Mouse (Mus musculus) stomach, embryonic 16.5 days (tissue): ENCODE measurements around the gene Exosc10. TPM values are rescaled to one million over a fixed set of nuclear protein-coding genes. Genes with fewer than 3 reads are reported as not detected.

Experiments used
- ATAC-seq: fragments of 200-750 bp; cut with Nextera tagmentation; 2 replicates; pipeline ENCODE4 v1.8.0; 2017; ENCODE audit warnings: moderate number of reproducible peaks, moderate TSS enrichment; ENCODE audit not compliant: insufficient read depth, low FRiP score
- H3K27ac ChIP-seq: fragments of 300-500 bp; sonication (generic); 2 replicates; pipeline ENCODE4 v1.5.1; 2014; ENCODE audit warnings: low read length
- H3K27me3 ChIP-seq: fragments of 300-500 bp; sonication (generic); 2 replicates; pipeline ENCODE4 v1.6.1; 2014; ENCODE audit warnings: low read length, control low read depth, mixed read lengths; ENCODE audit not compliant: control insufficient read depth, insufficient read depth
- H3K36me3 ChIP-seq: fragments of 300-500 bp; sonication (generic); 2 replicates; pipeline ENCODE4 v1.6.1; 2014; ENCODE audit warnings: low read length; ENCODE audit not compliant: control insufficient read depth, insufficient read depth
- H3K4me1 ChIP-seq: fragments of 300-500 bp; sonication (generic); 2 replicates; pipeline ENCODE4 v1.6.1; 2014; ENCODE audit warnings: low read length, control low read depth, mixed read lengths; ENCODE audit not compliant: control insufficient read depth, insufficient read depth
- H3K4me2 ChIP-seq: fragments of 300-500 bp; sonication (generic); 2 replicates; pipeline ENCODE4 v1.6.1; 2014; ENCODE audit warnings: low read depth, low read length, mixed read lengths
- H3K4me3 ChIP-seq: fragments of 300-500 bp; sonication (generic); replicated peaks from 2 replicates; pipeline ENCODE4 v1.5.1; 2014; ENCODE audit warnings: mild to moderate bottlenecking, low read length
- H3K9ac ChIP-seq: fragments of 300-500 bp; sonication (generic); 2 replicates; pipeline ENCODE4 v1.6.1; 2014; ENCODE audit warnings: low read length
- H3K9me3 ChIP-seq: fragments of 300-500 bp; sonication (generic); replicated peaks from 2 replicates; pipeline ENCODE4 v1.6.1; 2016; ENCODE audit warnings: low read length, control low read depth; ENCODE audit not compliant: control insufficient read depth
- WGBS: fragments of 180-500 bp; shearing (Covaris S2); extraction: QIAGEN DNeasy Blood & Tissue Kit; methylation state at CpG from one replicate; pipeline ENCODE4 v1.1.7; 2014; 5-methylcytosine and 5-hydroxymethylcytosine counted together
- polyA plus RNA-seq: library from polyadenylated mRNA; unstranded; fragments of >200 nt; fragmentation: Nextera tagmentation; extraction: Ambion mirVana; gene quantifications from 2 replicates; pipeline ENCODE4 v1.2.1, GENCODE M21; 2015

The Exosc10 gene
- 76.3 and 77.1 TPM in 2 replicates for polyA plus RNA-seq

- Histone ChIP-seq H3K9ac (peak within 1 kb of the TSS; percentile 87), H3K36me3 (peaks cover 10% of the 10 kb centered on the region; the same call in 1 of the 2 replicates), H3K9me3 (no peaks in the 10 kb centered on the region), H3K27ac (peak within 1 kb of the TSS; percentile 84), H3K4me2 (peak within 1 kb of the TSS; percentile 76), H3K4me3 (peak within 1 kb of the TSS; percentile 61), H3K4me1 (peaks cover 6% of the 10 kb centered on the region), H3K27me3 (no peaks in the 10 kb centered on the region)
- ATAC-seq = peak; percentile 94
- WGBS = under 1% methylated on average over 63 of the region's 63 CpGs
These were observed at the start of gene Exosc10 for GRCm38 (mm10) chr4:148558297-148559000. Exosc10 (plus strand) TSS chr4:148558429.

GRCm38 (mm10) chr4:148509450-148510084 is 48.7 kb upstream of the Exosc10 start:
- Histone ChIP-seq H3K27me3 (no peaks in the 10 kb centered on the region), H3K4me3 (no peak overlapping the region), H3K9ac (no peak overlapping the region), H3K4me1 (no peaks in the 10 kb centered on the region), H3K27ac (no peak overlapping the region), H3K9me3 (no peaks in the 10 kb centered on the region), H3K4me2 (no peak overlapping the region), H3K36me3 (no peaks in the 10 kb centered on the region)
- WGBS = 81% methylated on average over 8 of the region's 8 CpGs
- no peak for ATAC-seq

GRCm38 (mm10) chr4:148510691-148511090 is 47.5 kb upstream of the Exosc10 start:
- no peak for ATAC-seq
- Histone ChIP-seq H3K9ac (no peak overlapping the region), H3K36me3 (0 out of 2 replicates have a peak, but pooled peaks cover 7% of the 10 kb centered on the region), H3K9me3 (no peaks in the 10 kb centered on the region), H3K27ac (no peak overlapping the region), H3K27me3 (no peaks in the 10 kb centered on the region), H3K4me3 (no peak overlapping the region), H3K4me2 (no peak overlapping the region), H3K4me1 (no peaks in the 10 kb centered on the region)
- WGBS = 78% methylated on average over 4 of the region's 4 CpGs

DNA sequence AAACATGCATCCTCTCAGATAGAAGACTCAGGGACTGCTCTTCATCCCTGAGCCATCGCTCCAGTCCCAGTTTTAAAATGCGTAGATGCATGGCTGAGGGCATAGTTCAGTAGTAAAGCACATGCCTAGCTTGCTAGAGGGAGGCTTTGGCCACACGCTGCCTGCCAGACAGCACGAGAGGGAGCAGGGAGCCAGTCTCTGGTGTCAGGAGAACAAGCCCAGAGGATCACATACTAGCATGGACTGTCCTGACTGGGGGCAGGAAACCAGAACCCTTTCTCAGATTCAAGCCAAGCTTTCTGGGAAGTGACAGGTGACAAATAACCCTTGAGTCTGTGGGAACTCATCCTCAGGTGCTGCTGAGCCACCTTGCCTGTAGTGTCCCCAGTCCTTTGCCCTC is 46.9 kb upstream of the Exosc10 start:
- Histone ChIP-seq H3K4me2 (no peak overlapping the region), H3K9ac (no peak overlapping the region), H3K4me1 (no peaks in the 10 kb centered on the region), H3K4me3 (no peak overlapping the region), H3K27me3 (no peaks in the 10 kb centered on the region), H3K36me3 (0 out of 2 replicates have a peak, but pooled peaks cover 7% of the 10 kb centered on the region), H3K9me3 (no peaks in the 10 kb centered on the region), H3K27ac (no peak overlapping the region)
- WGBS = 93% methylated on average over 4 of the region's 4 CpGs
- no peak for ATAC-seq

- H3K36me3 ChIP-seq = peaks cover 7% of the 10 kb centered on the region; the same call in 1 of the 2 replicates
- no peak overlapping the region for H3K9ac ChIP-seq
- ATAC-seq = no peak; the same call in 1 of the 2 replicates
- WGBS = 62% methylated on average over 6 of the region's 6 CpGs
- H3K9me3 ChIP-seq = no peaks in the 10 kb centered on the region
- H3K4me3 ChIP-seq = no peak overlapping the region
- H3K4me2 ChIP-seq = no peak overlapping the region
- H3K4me1 ChIP-seq = no peaks in the 10 kb centered on the region
- no peak overlapping the region for H3K27ac ChIP-seq
- no peaks in the 10 kb centered on the region for H3K27me3 ChIP-seq
These were observed 45.1 kb upstream of the Exosc10 start for GRCm38 (mm10) chr4:148513021-148513559.

DNA sequence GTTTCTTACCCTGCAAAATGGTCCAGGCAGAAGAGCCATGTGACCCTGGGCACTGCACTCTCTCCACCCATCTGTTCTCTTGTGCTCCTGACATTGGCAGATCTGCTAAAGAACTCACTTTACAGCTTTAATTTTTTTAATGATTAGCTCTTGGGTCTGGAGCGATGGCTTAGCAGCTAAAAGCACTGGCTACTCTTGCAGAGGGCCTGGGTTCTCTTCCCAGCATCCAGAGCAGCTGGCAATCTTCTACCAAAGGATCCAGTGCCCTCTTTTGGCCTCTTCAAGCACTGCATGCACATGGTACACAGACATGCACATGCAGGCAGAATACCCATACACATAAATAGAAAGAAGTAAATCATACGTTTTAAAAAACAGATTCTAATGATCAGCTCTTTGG is 42.9 kb upstream of the Exosc10 start:
- Histone ChIP-seq H3K36me3 (peaks cover 7% of the 10 kb centered on the region; the same call in 1 of the 2 replicates), H3K9ac (no peak overlapping the region), H3K9me3 (no peaks in the 10 kb centered on the region), H3K4me1 (no peaks in the 10 kb centered on the region), H3K4me2 (no peak overlapping the region), H3K4me3 (no peak overlapping the region), H3K27me3 (no peaks in the 10 kb centered on the region), H3K27ac (no peak overlapping the region)
- ATAC-seq = no peak
- 91% methylated on average over 2 of the region's 2 CpGs for WGBS

DNA sequence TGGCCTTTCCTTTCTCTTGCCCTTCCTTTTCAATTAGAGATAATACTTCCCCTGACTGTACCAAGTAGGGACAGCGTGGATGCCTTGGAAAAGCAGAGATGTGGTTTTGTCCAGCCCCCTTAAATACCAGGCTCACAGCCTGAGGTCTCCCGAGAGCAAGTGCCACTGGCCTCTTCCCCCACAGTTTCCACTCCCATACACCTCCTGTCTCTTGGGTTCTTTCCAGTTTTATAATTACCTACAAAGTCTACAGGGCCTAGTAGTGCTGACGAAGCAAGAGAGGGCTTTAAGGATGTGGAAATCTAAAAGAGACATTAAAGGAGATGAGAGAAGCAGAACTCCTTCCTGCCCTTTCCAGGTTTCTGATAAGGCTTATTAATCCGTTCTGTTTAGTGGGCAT is 40.4 kb upstream of the Exosc10 start:
- H3K4me3 ChIP-seq = no peak overlapping the region
- no peak for ATAC-seq
- 68% methylated on average over 4 of the region's 4 CpGs for WGBS

GRCm38 (mm10) chr4:148518235-148518795 is 39.9 kb upstream of the Exosc10 start:
- H3K27ac ChIP-seq = no peak overlapping the region
- no peak for ATAC-seq
- H3K4me3 ChIP-seq = no peak overlapping the region
- no peaks in the 10 kb centered on the region for H3K27me3 ChIP-seq
- H3K9ac ChIP-seq = no peak overlapping the region
- peaks cover 13% of the 10 kb centered on the region for H3K36me3 ChIP-seq
- no peaks in the 10 kb centered on the region for H3K4me1 ChIP-seq
- H3K4me2 ChIP-seq = no peak overlapping the region
- H3K9me3 ChIP-seq = no peaks in the 10 kb centered on the region
- 44% methylated on average over 5 of the region's 5 CpGs for WGBS

More for the DNA sequence above, 40.4 kb upstream of the Exosc10 start:
- Histone ChIP-seq H3K9ac (no peak overlapping the region), H3K4me1 (no peaks in the 10 kb centered on the region), H3K9me3 (no peaks in the 10 kb centered on the region), H3K27me3 (no peaks in the 10 kb centered on the region), H3K36me3 (peaks cover 13% of the 10 kb centered on the region), H3K4me2 (no peak overlapping the region), H3K27ac (no peak overlapping the region)

- WGBS = 80% methylated on average over 7 of the region's 7 CpGs
- Histone ChIP-seq H3K9me3 (no peaks in the 10 kb centered on the region), H3K9ac (no peak overlapping the region), H3K27ac (no peak overlapping the region), H3K4me2 (no peak overlapping the region), H3K36me3 (peaks cover 28% of the 10 kb centered on the region), H3K27me3 (no peaks in the 10 kb centered on the region), H3K4me3 (no peak overlapping the region), H3K4me1 (no peaks in the 10 kb centered on the region)
- ATAC-seq = no peak
These were observed 34.7 kb upstream of the Exosc10 start for GRCm38 (mm10) chr4:148523538-148523937.
